Mouse (Mus musculus) layer of hippocampus, postnatal 14 days (tissue): ENCODE results near the gene Vmn1r104. TPM values are rescaled to one million over a fixed set of nuclear protein-coding genes. Genes with fewer than 3 reads are reported as not detected.
"Not testable (repeated sequence)": the region's sequence is repeated elsewhere in the genome, so short reads cannot be mapped to it uniquely, and the experiment has no call there.

ENCODE experiments used
- DNase-seq, 2 experiments: peaks; one replicate each; pipeline ENCODE4 v3.0.0; 2021 to 2022; ENCODE audit warnings: low spot score in 2 of 2, mixed read lengths in 1 of 2
- long read RNA-seq, 2 experiments: library from polyadenylated mRNA; stranded (forward); transcript quantifications; one replicate each; pipeline ENCODE4 v2.0.0; 2021
- total RNA-seq, 2 experiments: library from RNA; stranded (reverse); gene quantifications; 2 replicates each; pipeline ENCODE4 v1.2.3; 2021

Vmn1r104 gene
- not detected for total RNA-seq
- long read RNA-seq, experiment 1 = 0 reads
- long read RNA-seq, experiment 2 = 0 reads

GRCm38 (mm10) chr7:20533537-20533936, at the start of gene Vmn1r104:
TSS of gene Vmn1r104 (plus strand) at chr7:20533837.
- DNase-seq = not testable (repeated sequence)

- not testable (repeated sequence) for DNase-seq
These were observed 23.2 kb upstream of the Vmn1r104 start, which contains the start of gene Vmn1r103 for GRCm38 (mm10) chr7:20510434-20510833. TSS of gene Vmn1r103 (minus strand) at chr7:20510534.

GRCm38 (mm10) chr7:20545657-20546056, 12.0 kb downstream of the Vmn1r104 start, which contains the start of gene Gm5726:
TSS of gene Gm5726 (minus strand) at chr7:20545757.
- not testable (repeated sequence) for DNase-seq

GRCm38 (mm10) chr7:20576141-20576540, 42.5 kb downstream of the Vmn1r104 start, which contains the start of gene Gm4141:
TSS of gene Gm4141 (minus strand) at chr7:20576241.
- DNase-seq = not testable (repeated sequence)

Other genes with a start within 250 kb of the Vmn1r104 start
- gene Gm4133, start 199.8 kb upstream of the Vmn1r104 start, total RNA-seq = not detected
- gene Gm5728, start 158.4 kb upstream of the Vmn1r104 start, total RNA-seq = not detected
- gene Vmn1r100, start 115.9 kb upstream of the Vmn1r104 start, total RNA-seq = not detected
- gene Vmn1r101, start 91.2 kb upstream of the Vmn1r104 start, total RNA-seq = not detected
- not detected for gene Gm10670, start 58.9 kb upstream of the Vmn1r104 start, total RNA-seq
- gene Vmn1r103, start 23.3 kb upstream of the Vmn1r104 start, total RNA-seq = not detected
- not detected for gene Gm5726, start 11.9 kb downstream of the Vmn1r104 start, total RNA-seq
- gene Gm4141, start 42.4 kb downstream of the Vmn1r104 start, total RNA-seq = not detected
- not detected for gene Gm4513, start 65.2 kb downstream of the Vmn1r104 start, total RNA-seq
- not detected for gene Vmn1r107, start 135.1 kb downstream of the Vmn1r104 start, total RNA-seq
- not detected for gene Vmn1r111, start 169.4 kb downstream of the Vmn1r104 start, total RNA-seq
- not detected for gene Gm10668, start 196.8 kb downstream of the Vmn1r104 start, total RNA-seq
- gene Vmn1r112, start 237.3 kb downstream of the Vmn1r104 start, total RNA-seq = not detected